Mouse (Mus musculus) small intestine, adult 2 months (tissue): Measurements from ENCODE around the gene Nfe2l3. TPM values are rescaled to one million over a fixed set of nuclear protein-coding genes. Genes with fewer than 3 reads are reported as not detected.

ENCODE experiments used
- H3K27ac ChIP-seq: fragments of 200-500 bp; 2 replicates; pipeline ENCODE4 v1.5.1; 2012; ENCODE audit warnings: low read depth, low read length, control low read depth, inconsistent platforms; ENCODE audit not compliant: insufficient read depth
- H3K27me3 ChIP-seq: fragments of 200-500 bp; 2 replicates; pipeline ENCODE4 v1.6.1; 2012; ENCODE audit warnings: mild to moderate bottlenecking, moderate library complexity, low read length, inconsistent platforms; ENCODE audit not compliant: control insufficient read depth, insufficient read depth
- H3K36me3 ChIP-seq: fragments of 200-500 bp; 2 replicates; pipeline ENCODE4 v1.6.1; 2012; ENCODE audit warnings: mild to moderate bottlenecking, low read length, control low read depth, inconsistent platforms; ENCODE audit not compliant: control insufficient read depth, insufficient read depth
- H3K4me1 ChIP-seq: fragments of 200-500 bp; 2 replicates; pipeline ENCODE4 v1.6.1; 2012; ENCODE audit warnings: low read length, inconsistent platforms, mixed read lengths; ENCODE audit not compliant: control insufficient read depth, insufficient read depth, insufficient read length
- H3K4me3 ChIP-seq: fragments of 200-500 bp; 2 replicates; pipeline ENCODE4 v1.5.1; 2012; ENCODE audit warnings: low read depth, mild to moderate bottlenecking, control low read depth, inconsistent platforms, low read length, moderate library complexity
- CTCF ChIP-seq: fragments of 200-500 bp; IDR thresholded peaks from 2 replicates; pipeline ENCODE4 v1.5.1; 2012; ENCODE audit warnings: low read depth, mild to moderate bottlenecking, control low read depth, inconsistent platforms, low read length, moderate library complexity, mixed read lengths; ENCODE audit not compliant: insufficient replicate concordance, insufficient read length; ENCODE audit errors: extremely low read depth
- POLR2A ChIP-seq: fragments of 200-500 bp; IDR thresholded peaks from 2 replicates; pipeline ENCODE4 v1.6.1; 2012; ENCODE audit warnings: low read depth, mild to moderate bottlenecking, control low read depth, inconsistent platforms, low read length, moderate library complexity
- WGBS: fragments of 180-500 bp; shearing (Covaris S2); methylation state at CpG from one replicate; pipeline ENCODE4 v1.1.7; 2018; 5-methylcytosine and 5-hydroxymethylcytosine counted together
- polyA plus RNA-seq: library from polyadenylated mRNA; depleted of rRNA; stranded (reverse); fragments of >200 nt; gene quantifications from 2 replicates; pipeline ENCODE4 v1.2.3, GENCODE M21; 2012

The Nfe2l3 gene
- polyA plus RNA-seq, 1 experiment: 0.48 TPM

- Histone ChIP-seq H3K4me3 (no peak overlapping the region), H3K27ac (no peak overlapping the region), H3K27me3 (no peaks in the 10 kb centered on the region), H3K4me1 (no peaks in the 10 kb centered on the region), H3K36me3 (peaks cover 10% of the 10 kb centered on the region)
- TF ChIP-seq CTCF: no peak
- no peak for TF ChIP-seq POLR2A
- 16% methylated on average over 3 of the region's 3 CpGs for WGBS
Measured at GRCm38 (mm10) chr6:51454949-51455348, 22.5 kb downstream of the Nfe2l3 start.

GRCm38 (mm10) chr6:51456198-51456597, 23.7 kb downstream of the Nfe2l3 start:
- TF ChIP-seq POLR2A: no peak
- H3K27me3 ChIP-seq: no peaks in the 10 kb centered on the region
- no peaks in the 10 kb centered on the region for H3K4me1 ChIP-seq
- H3K36me3 ChIP-seq: peaks cover 18% of the 10 kb centered on the region
- H3K4me3 ChIP-seq: no peak overlapping the region
- 50% methylated on average over 1 of the region's 1 CpGs for WGBS
- H3K27ac ChIP-seq: no peak overlapping the region

GRCm38 (mm10) chr6:51457283-51457682, 24.8 kb downstream of the Nfe2l3 start:
- no peaks in the 10 kb centered on the region for H3K27me3 ChIP-seq
- H3K4me1 ChIP-seq: no peaks in the 10 kb centered on the region
- no peak overlapping the region for H3K4me3 ChIP-seq
- no peak overlapping the region for H3K27ac ChIP-seq
- peaks cover 27% of the 10 kb centered on the region for H3K36me3 ChIP-seq
- TF ChIP-seq CTCF (no peak), POLR2A (no peak)
- WGBS: 56% methylated on average over 3 of the region's 3 CpGs

GRCm38 (mm10) chr6:51457770-51458387, 25.4 kb downstream of the Nfe2l3 start:
- Histone ChIP-seq H3K36me3 (peaks cover 31% of the 10 kb centered on the region), H3K27ac (no peak overlapping the region), H3K4me3 (no peak overlapping the region), H3K4me1 (no peaks in the 10 kb centered on the region), H3K27me3 (no peaks in the 10 kb centered on the region)
- WGBS: 66% methylated on average over 8 of the region's 8 CpGs
- no peak for TF ChIP-seq POLR2A
- TF ChIP-seq CTCF: no peak

- Histone ChIP-seq H3K4me1 (no peaks in the 10 kb centered on the region), H3K27ac (no peak overlapping the region), H3K4me3 (no peak overlapping the region), H3K27me3 (no peaks in the 10 kb centered on the region), H3K36me3 (peaks cover 40% of the 10 kb centered on the region)
- WGBS: 34% methylated on average over 2 of the region's 2 CpGs
- TF ChIP-seq POLR2A: no peak
- TF ChIP-seq CTCF: no peak
Measured at GRCm38 (mm10) chr6:51458925-51459312, 26.4 kb downstream of the Nfe2l3 start.

GRCm38 (mm10) chr6:51459313-51460020, 27.0 kb downstream of the Nfe2l3 start:
- Histone ChIP-seq H3K27me3 (no peaks in the 10 kb centered on the region), H3K36me3 (peaks cover 43% of the 10 kb centered on the region), H3K27ac (no peak overlapping the region), H3K4me3 (no peak overlapping the region), H3K4me1 (no peaks in the 10 kb centered on the region)
- WGBS: 50% methylated on average over 5 of the region's 5 CpGs
- no peak for TF ChIP-seq CTCF
- TF ChIP-seq POLR2A: no peak

- Histone ChIP-seq H3K36me3 (peaks cover 46% of the 10 kb centered on the region), H3K4me3 (no peak overlapping the region), H3K27ac (no peak overlapping the region), H3K4me1 (no peaks in the 10 kb centered on the region), H3K27me3 (no peaks in the 10 kb centered on the region)
- 80% methylated on average over 4 of the region's 4 CpGs for WGBS
- TF ChIP-seq CTCF (no peak), POLR2A (no peak)
Measured at GRCm38 (mm10) chr6:51460021-51460360, 27.5 kb downstream of the Nfe2l3 start.

- Histone ChIP-seq H3K4me1 (no peaks in the 10 kb centered on the region), H3K27me3 (no peaks in the 10 kb centered on the region), H3K36me3 (peaks cover 48% of the 10 kb centered on the region), H3K27ac (no peak overlapping the region), H3K4me3 (no peak overlapping the region)
- TF ChIP-seq POLR2A (no peak), CTCF (no peak)
- 75% methylated on average over 3 of the region's 3 CpGs for WGBS
Measured at GRCm38 (mm10) chr6:51460363-51460762, 27.9 kb downstream of the Nfe2l3 start.
